Mouse (Mus musculus) cerebellum, postnatal 14 days (tissue): ENCODE data around the gene D16Ertd472e.

Experiments
- DNase-seq, 2 experiments: peaks; one replicate each; pipeline ENCODE4 v3.0.0; 2021; ENCODE audit warnings: mixed read lengths in 2 of 2

D16Ertd472e gene

DNA sequence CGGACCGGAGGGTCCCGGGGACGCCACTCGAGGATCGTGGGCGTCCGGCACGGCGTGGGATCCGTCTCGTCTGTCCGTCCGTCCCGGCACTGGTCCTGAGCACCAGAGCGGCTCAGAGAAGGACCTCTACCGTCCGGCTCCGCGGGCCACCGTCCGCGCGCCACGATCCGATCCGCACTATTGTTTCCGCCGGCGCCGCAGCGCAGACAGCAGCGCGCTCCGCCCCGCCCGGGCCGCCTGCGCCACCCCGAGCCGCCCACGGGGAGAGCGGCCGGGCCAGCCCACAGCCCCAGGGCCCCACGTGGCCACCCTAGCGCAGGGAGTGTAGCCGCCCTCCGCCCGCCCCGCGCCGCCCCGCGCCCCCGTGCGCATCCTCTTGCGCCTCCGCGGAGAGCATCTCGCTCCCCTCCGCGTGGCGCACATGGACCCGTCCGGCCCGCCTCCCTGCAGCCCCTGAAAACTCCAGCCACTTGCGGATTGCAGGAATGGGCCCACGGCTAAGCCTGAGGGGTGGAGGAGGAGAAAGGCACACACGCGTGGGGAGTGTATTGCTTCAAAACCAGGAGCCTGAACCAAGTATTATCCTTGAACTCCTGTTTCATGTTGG lies at the start of gene D16Ertd472e:
D16Ertd472e (minus strand) TSS at position 231 of the 607 bp plus-strand sequence.
- peak; percentile 72 to 75 for DNase-seq

DNA sequence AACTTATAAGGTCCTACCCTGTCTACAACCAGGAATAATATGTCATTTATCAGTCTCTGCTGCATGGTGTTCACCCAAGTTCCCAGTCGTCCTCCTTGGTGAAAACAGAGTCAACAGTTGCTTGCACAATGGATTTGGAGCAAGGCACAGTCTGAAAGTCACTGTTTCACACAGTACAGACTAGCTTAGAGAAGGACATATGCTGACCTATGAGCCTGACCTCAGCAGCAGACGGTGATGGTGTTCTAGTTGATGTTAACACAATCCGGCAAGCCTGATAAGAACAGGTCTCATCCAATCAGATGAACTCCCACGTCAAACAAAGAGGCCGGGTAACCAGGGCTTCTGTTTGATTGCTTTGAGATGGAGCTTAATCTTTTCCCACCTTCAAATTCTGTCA lies 46.2 kb upstream of the D16Ertd472e start:
- no peak for DNase-seq

- no peak for DNase-seq
Observed at GRCm38 (mm10) chr16:78619386-78619785, 42.9 kb upstream of the D16Ertd472e start.

- no peak for DNase-seq
Observed at GRCm38 (mm10) chr16:78617757-78618532, 41.4 kb upstream of the D16Ertd472e start.

DNA sequence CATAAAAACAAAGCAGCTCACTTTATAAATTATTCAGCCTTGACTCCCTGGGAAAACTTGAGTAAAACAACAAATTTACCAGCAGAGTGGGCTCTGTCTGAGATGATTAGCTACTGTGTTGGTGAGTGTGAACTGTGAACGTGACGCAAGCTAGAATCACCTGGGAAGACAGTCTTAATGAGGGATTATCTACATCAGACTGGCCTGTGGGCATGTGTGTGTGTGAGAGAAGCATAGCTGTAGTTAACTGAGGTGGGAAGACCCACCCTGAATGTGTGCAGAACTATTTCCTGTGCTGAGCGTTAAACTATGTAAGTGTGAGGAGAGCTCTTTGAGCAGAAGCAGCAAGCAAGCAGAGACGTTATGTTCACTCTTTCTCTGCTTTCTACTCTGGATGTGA lies 29.7 kb upstream of the D16Ertd472e start:
- DNase-seq = no peak

DNA sequence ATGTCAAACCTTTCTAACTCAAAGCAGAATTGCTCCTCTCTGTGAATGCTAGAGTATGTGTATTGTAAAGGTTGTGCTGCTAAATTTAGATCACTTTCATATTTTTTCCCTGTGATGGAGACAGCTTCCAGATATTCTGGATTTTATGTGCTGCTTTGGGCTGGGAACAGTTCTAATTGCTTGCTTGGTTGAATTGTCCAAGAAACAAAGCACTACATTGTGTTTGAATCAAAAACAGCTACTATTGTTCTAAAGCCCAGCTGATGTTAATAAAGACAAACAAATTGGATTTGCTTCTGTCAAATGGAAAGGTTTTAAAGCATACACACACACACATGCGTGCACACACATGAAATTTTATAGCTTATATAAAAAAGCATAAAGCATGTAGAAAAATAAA lies 22.4 kb upstream of the D16Ertd472e start:
- DNase-seq = no peak

DNA sequence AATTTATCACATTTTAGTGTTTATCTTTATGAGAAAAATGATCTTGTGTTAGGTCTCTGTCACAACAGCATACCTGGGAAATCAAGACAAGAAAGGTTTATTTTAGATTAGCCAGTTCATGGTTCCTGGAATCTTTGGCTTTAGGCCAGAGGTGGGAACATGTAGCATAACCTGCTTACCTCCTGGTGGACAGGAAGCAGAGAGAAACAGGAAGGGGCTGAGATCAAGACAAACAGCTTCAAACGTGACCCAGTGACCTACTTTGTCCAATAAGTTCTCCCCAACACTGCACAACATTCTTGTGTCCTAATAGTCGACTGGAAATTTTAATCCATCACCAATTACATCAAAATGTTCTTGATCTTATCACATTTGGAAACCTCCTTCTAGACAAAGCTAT lies 19.9 kb upstream of the D16Ertd472e start:
- DNase-seq = no peak

DNA sequence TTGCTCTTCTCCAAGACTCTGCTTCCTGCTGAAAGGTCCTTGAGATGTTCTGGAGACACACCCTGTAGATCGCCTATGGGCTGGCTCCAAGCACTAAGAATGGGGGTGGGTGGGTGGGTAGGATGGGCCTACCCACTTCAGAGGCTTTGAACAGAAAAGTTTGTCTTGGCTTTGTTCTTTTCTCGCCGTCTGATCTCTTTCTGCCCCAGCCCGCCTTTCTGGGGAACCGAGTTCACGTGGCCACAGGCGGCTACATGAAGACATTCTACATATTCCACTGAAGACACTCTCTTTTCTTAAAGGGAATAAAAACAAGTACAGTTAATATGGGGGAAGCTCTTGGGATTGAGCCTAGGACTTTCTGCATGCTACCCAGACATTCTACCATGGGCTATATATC lies 19.3 kb upstream of the D16Ertd472e start:
- DNase-seq = no peak

GRCm38 (mm10) chr16:78594154-78594553 lies 17.6 kb upstream of the D16Ertd472e start:
- DNase-seq = no peak

- DNase-seq = no peak
Observed at GRCm38 (mm10) chr16:78591130-78591529, 14.6 kb upstream of the D16Ertd472e start.

- no peak for DNase-seq
Observed at GRCm38 (mm10) chr16:78588821-78589220, 12.3 kb upstream of the D16Ertd472e start.

- no peak for DNase-seq
Observed at GRCm38 (mm10) chr16:78586621-78587020, 10.1 kb upstream of the D16Ertd472e start.

- no peak for DNase-seq
Observed at GRCm38 (mm10) chr16:78585664-78586397, 9.3 kb upstream of the D16Ertd472e start.

GRCm38 (mm10) chr16:78585163-78585562 lies 8.7 kb upstream of the D16Ertd472e start:
- DNase-seq = no peak

- no peak for DNase-seq
Observed at GRCm38 (mm10) chr16:78583968-78584367, 7.5 kb upstream of the D16Ertd472e start.

- no peak for DNase-seq
Observed at GRCm38 (mm10) chr16:78580387-78580786, 3.9 kb upstream of the D16Ertd472e start.

GRCm38 (mm10) chr16:78579386-78579785 lies 2.9 kb upstream of the D16Ertd472e start:
- no peak for DNase-seq

GRCm38 (mm10) chr16:78577085-78577671 lies 670 bp upstream of the D16Ertd472e start:
- peak in 1 of 2 experiments; percentile 1 for DNase-seq

DNA sequence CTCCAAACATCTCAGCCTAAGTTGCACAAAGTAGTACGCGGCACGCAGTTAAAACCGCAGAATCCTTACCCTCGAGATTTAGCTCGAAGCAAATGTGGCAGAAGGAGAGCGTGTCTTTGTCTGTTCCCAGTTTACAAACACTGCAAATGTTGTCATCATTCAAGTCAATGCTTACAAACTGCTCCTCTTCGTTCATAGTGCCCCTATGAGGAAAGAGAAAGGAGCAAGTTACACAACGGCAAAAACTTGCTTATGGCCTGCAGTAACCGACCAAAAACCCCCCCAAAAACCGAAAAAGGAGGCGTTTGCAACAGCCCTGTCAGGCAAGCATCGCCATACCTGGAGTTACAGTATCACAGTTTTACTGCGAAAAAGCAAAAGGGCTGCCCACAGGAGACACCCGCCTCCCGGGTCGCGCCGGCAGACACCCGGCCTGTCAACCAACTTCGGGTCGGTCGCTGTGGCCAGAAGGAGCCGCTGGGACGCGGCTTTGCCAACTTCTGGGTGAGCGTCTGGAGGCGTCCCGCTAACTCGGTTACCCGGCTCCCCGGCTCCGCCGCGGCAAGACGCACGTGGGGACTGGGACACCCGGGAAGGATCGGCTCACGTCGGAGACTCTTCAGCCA lies 543 bp downstream of the D16Ertd472e start:
- DNase-seq = peak; percentile 50 to 52

- DNase-seq = no peak
Observed at GRCm38 (mm10) chr16:78575190-78575851, 1.2 kb downstream of the D16Ertd472e start.

GRCm38 (mm10) chr16:78574241-78574640 lies 2.3 kb downstream of the D16Ertd472e start:
- DNase-seq = no peak

- no peak for DNase-seq
Observed at GRCm38 (mm10) chr16:78573016-78573415, 3.5 kb downstream of the D16Ertd472e start.
